ENCODE assay signal across 14 mouse cellular contexts in the genomic region with DNA sequence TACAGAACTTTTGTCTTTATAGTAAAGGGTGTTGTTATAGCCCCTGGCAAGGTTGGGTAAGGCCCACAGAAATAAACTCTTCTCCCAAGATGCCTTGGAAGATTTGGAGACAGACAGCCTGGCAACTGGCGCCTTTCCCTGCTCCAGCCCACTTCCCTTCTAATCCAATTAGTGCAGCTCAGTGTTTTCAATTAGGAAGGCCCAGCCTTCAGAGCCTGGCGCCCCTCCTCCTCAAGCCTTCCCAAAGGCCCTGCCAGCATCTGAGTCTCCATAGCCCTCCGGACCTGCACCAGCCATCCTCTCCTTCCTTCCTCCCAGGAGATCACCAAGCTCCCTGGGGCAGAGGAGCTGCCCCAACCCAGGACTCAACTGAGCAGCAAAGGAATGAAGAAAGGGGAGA. TPM values are rescaled to one million over a fixed set of nuclear protein-coding genes. Genes with fewer than 3 reads are reported as not detected.
A peak's percentile ranks its signal among the peaks of the same experiment; 100 is the strongest.
DNase-seq lines count a peak whose midpoint lies in the region; ATAC-seq and TF ChIP-seq lines count a peak whose summit lies in the region.
"Had no signal": no experiment of that assay in that cellular context is flagged by ENCODE, and none has a peak within 500 bp of the region (broad histone marks: within the 10 kb centered on the region; RNA-seq: fewer than 3 reads in every experiment).

No protein-coding gene starts in this region.

- no peaks in the 10 kb centered on the region for H3K36me3 ChIP-seq in forebrain, embryonic 12.5 days (replicated peaks)
- no peaks in the 10 kb centered on the region for H3K36me3 ChIP-seq in hindbrain, postnatal 0 days (ENCODE audit: insufficient read depth, low read length)
- H3K36me3 ChIP-seq: embryonic facial prominence, embryonic 15.5 days; heart, embryonic 13.5 days had no signal

- peak; percentile 13 for DNase-seq in embryo, embryonic 10 days (ENCODE audit: low spot score)
- no peak for DNase-seq in embryo, embryonic 9.5 days (ENCODE audit: extremely low spot score)
- DNase-seq in brain, adult 2 months (ENCODE audit: low read depth, low spot score): peak; percentile 51
- DNase-seq in hindbrain, postnatal 0 days (ENCODE audit: low spot score): peak; percentile 57
- no peak for DNase-seq in adrenal gland, postnatal 25 days
- DNase-seq in left cerebral cortex, adult 9 months (ENCODE audit: low spot score in 2 of 2): no peak
- DNase-seq in ovary, adult 18-20 months (ENCODE audit: low spot score): no peak
- DNase-seq: lung, embryonic 14.5 days had no signal

- H3K9ac ChIP-seq in forebrain, embryonic 12.5 days: no peak overlapping the region
- H3K9ac ChIP-seq in hindbrain, postnatal 0 days (replicated peaks; ENCODE audit: low read length): no peak overlapping the region
- H3K9ac ChIP-seq: embryonic facial prominence, embryonic 15.5 days; heart, embryonic 13.5 days; lung, embryonic 14.5 days had no signal

- WGBS in forebrain, embryonic 12.5 days: 15% methylated on average over 3 of the region's 3 CpGs
- 34% methylated on average over 3 of the region's 3 CpGs for WGBS in hindbrain, postnatal 0 days

- H3K9me3 ChIP-seq in forebrain, embryonic 12.5 days: no peaks in the 10 kb centered on the region
- H3K9me3 ChIP-seq in hindbrain, postnatal 0 days (ENCODE audit: low read length): no peaks in the 10 kb centered on the region
- H3K9me3 ChIP-seq: embryonic facial prominence, embryonic 15.5 days; heart, embryonic 13.5 days had no signal

- H3K27ac ChIP-seq in forebrain, embryonic 12.5 days: peak overlapping the region; percentile 74
- no peak overlapping the region for H3K27ac ChIP-seq in hindbrain, postnatal 0 days
- H3K27ac ChIP-seq: embryonic facial prominence, embryonic 15.5 days; heart, embryonic 13.5 days had no signal

- 0 out of 2 replicates have a peak, but pooled peaks have one; percentile 31 for ATAC-seq in forebrain, embryonic 12.5 days (ENCODE audit: low FRiP score)
- ATAC-seq in hindbrain, postnatal 0 days: peak; percentile 48

- no peak overlapping the region for H3K4me3 ChIP-seq in forebrain, embryonic 12.5 days (replicated peaks)
- H3K4me3 ChIP-seq in hindbrain, postnatal 0 days (ENCODE audit: low read length): no peak overlapping the region
- H3K4me3 ChIP-seq: embryonic facial prominence, embryonic 15.5 days; heart, embryonic 13.5 days had no signal

- no peak overlapping the region for H3K4me2 ChIP-seq in forebrain, embryonic 12.5 days
- H3K4me2 ChIP-seq in hindbrain, postnatal 0 days (ENCODE audit: low read depth, low read length): no peak overlapping the region
- H3K4me2 ChIP-seq: embryonic facial prominence, embryonic 15.5 days; heart, embryonic 13.5 days; lung, embryonic 14.5 days had no signal

- no peaks in the 10 kb centered on the region for H3K27me3 ChIP-seq in forebrain, embryonic 12.5 days
- no peaks in the 10 kb centered on the region for H3K27me3 ChIP-seq in hindbrain, postnatal 0 days (ENCODE audit: insufficient read depth, low read length)
- H3K27me3 ChIP-seq: embryonic facial prominence, embryonic 15.5 days had no signal

- H3K4me1 ChIP-seq in forebrain, embryonic 12.5 days: peaks cover 38% of the 10 kb centered on the region
- no peaks in the 10 kb centered on the region for H3K4me1 ChIP-seq in hindbrain, postnatal 0 days (ENCODE audit: insufficient read depth, low read length)
- H3K4me1 ChIP-seq: embryonic facial prominence, embryonic 15.5 days; heart, embryonic 13.5 days had no signal

- TF ChIP-seq CTCF in hindbrain, postnatal 0 days (IDR thresholded peaks at IDR 0.05; ENCODE audit: low read depth): no peak

RNA-seq across cellular contexts. Expression of gene Avpr2, which starts 24.6 kb away (rescaled TPM):
- 0.29 TPM in 1 of 2 replicates, not detected in the other for polyA plus RNA-seq in forebrain, embryonic 12.5 days (2016; fragmentation: Nextera tagmentation; extraction: Ambion mirVana)
- total RNA-seq in hindbrain, postnatal 0 days (2014; rRNA removed): not detected in 2 replicates
- not detected in 2 replicates for polyA plus RNA-seq in hindbrain, postnatal 0 days (2015; fragmentation: Nextera tagmentation; extraction: Ambion mirVana)
- not detected in 2 replicates for total RNA-seq in adrenal gland, postnatal 25 days (2021)
- total RNA-seq: gastrocnemius, adult 8-10 months; left cerebral cortex, postnatal 10 days had no signal
- polyA plus RNA-seq: heart, embryonic 13.5 days; lung, embryonic 14.5 days; stomach, embryonic 14.5 days had no signal

RNA-seq across cellular contexts. Expression of gene L1cam, which starts 28.6 kb away (rescaled TPM):
- polyA plus RNA-seq in forebrain, embryonic 12.5 days (2016; fragmentation: Nextera tagmentation; extraction: Ambion mirVana): 33.1 and 37.4 TPM in 2 replicates
- total RNA-seq in hindbrain, postnatal 0 days (2014; rRNA removed): 237 and 269 TPM in 2 replicates
- 57.4 and 73.8 TPM in 2 replicates for polyA plus RNA-seq in hindbrain, postnatal 0 days (2015; fragmentation: Nextera tagmentation; extraction: Ambion mirVana)
- total RNA-seq in adrenal gland, postnatal 25 days (2021): 13.5 and 15.2 TPM in 2 replicates

RNA-seq across cellular contexts. Expression of gene Pdzd4, which starts 42.5 kb away (rescaled TPM):
- 2.3 and 2.6 TPM in 2 replicates for polyA plus RNA-seq in forebrain, embryonic 12.5 days (2016; fragmentation: Nextera tagmentation; extraction: Ambion mirVana)
- total RNA-seq in hindbrain, postnatal 0 days (2014; rRNA removed): 137 and 159 TPM in 2 replicates
- polyA plus RNA-seq in hindbrain, postnatal 0 days (2015; fragmentation: Nextera tagmentation; extraction: Ambion mirVana): 3.4 and 3.5 TPM in 2 replicates
- total RNA-seq in adrenal gland, postnatal 25 days (2021): 3.1 and 4.6 TPM in 2 replicates

RNA-seq across cellular contexts. Expression of gene Arhgap4, which starts 54.4 kb away (rescaled TPM):
- 1.8 and 3.6 TPM in 2 replicates for polyA plus RNA-seq in forebrain, embryonic 12.5 days (2016; fragmentation: Nextera tagmentation; extraction: Ambion mirVana)
- 7.0 and 7.1 TPM in 2 replicates for total RNA-seq in hindbrain, postnatal 0 days (2014; rRNA removed)
- polyA plus RNA-seq in hindbrain, postnatal 0 days (2015; fragmentation: Nextera tagmentation; extraction: Ambion mirVana): 1.6 and 1.7 TPM in 2 replicates
- total RNA-seq in adrenal gland, postnatal 25 days (2021): 3.3 and 4.9 TPM in 2 replicates

RNA-seq across cellular contexts. Expression of gene Naa10, which starts 54.5 kb away (rescaled TPM):
- 115 and 117 TPM in 2 replicates for polyA plus RNA-seq in forebrain, embryonic 12.5 days (2016; fragmentation: Nextera tagmentation; extraction: Ambion mirVana)
- 70.7 and 79.2 TPM in 2 replicates for total RNA-seq in hindbrain, postnatal 0 days (2014; rRNA removed)
- 102 and 104 TPM in 2 replicates for polyA plus RNA-seq in hindbrain, postnatal 0 days (2015; fragmentation: Nextera tagmentation; extraction: Ambion mirVana)
- 75.2 and 84.9 TPM in 2 replicates for total RNA-seq in adrenal gland, postnatal 25 days (2021)

Comparison
In these comparisons a context has a peak if more than half of its experiments do, and no peak if none do; other contexts are left out.
1. DNase-seq: peak in embryo, embryonic 10 days (single experiment), brain, adult 2 months (single experiment) and hindbrain, postnatal 0 days (single experiment); none in embryo, embryonic 9.5 days (single experiment), adrenal gland, postnatal 25 days (single experiment), left cerebral cortex, adult 9 months (0 of 2) and ovary, adult 18-20 months (single experiment).
2. RNA of gene L1cam, which starts 28.6 kb away (total RNA-seq): 237 to 269 TPM in hindbrain, postnatal 0 days; 13.5 to 15.2 TPM in adrenal gland, postnatal 25 days; every median in the first group is over 10 times any median in the second.
3. RNA of gene Pdzd4, which starts 42.5 kb away (total RNA-seq): 137 to 159 TPM in hindbrain, postnatal 0 days; 3.1 to 4.6 TPM in adrenal gland, postnatal 25 days; every median in the first group is over 10 times any median in the second.